Mouse (Mus musculus): ENCODE data around the gene Actr8. TPM values are rescaled to one million over a fixed set of nuclear protein-coding genes. Genes with fewer than 3 reads are reported as not detected.

The Actr8 gene
- polyA plus RNA-seq, 1 experiment from 2014 or later: 82.8 TPM

- ATAC-seq (ENCODE audit: insufficient read depth, low FRiP score, low TSS enrichment): no peak
- H3K36me3 ChIP-seq (ENCODE audit: control insufficient read depth, insufficient read depth, low read length): no peaks in the 10 kb centered on the region
- 8% methylated on average over 54 of the region's 54 CpGs for WGBS
These were observed 30.8 kb downstream of the Actr8 start, which contains the start of the genes Il17rb and Chdh for GRCm38 (mm10) chr14:30008733-30009575. Gene Il17rb, minus strand, starts transcription at chr14:30008896. Gene Chdh, plus strand, starts transcription at chr14:30009023.

DNA sequence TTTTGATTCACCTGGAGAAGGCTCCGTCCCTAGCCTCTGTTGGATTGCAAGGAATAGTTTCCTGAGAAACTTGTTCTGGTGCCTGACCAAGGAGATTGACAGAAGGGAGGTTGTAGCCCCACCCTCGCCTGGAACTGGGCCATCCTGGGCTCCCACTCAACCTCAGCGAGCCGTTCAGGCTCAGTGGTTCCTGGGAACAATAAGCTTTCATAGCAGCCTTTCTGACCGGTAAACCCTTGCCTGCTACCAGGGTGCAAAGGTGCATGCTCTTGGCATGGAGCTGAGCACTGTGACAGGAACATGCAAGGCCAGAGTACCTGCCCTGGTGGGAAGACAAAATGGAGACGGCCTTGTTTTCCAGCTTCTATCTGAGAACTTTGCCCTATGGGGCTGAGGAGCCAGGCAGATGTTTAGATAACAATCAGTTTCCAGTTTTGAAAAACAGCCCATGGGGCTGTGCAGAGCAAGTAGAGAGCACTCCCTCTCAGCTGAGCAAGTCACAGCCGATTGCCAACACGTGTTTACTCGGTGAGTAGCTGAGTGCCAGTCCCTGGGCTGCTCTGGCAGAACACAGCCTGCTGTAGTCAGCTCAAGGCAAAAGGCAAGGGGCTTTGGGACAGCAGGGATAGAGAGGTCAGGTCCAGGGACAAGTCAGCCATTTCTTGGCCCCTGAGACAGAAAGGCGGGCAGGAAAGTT lies 31.9 kb downstream of the Actr8 start:
- WGBS: 84% methylated on average over 10 of the region's 10 CpGs
- no peak for DNase-seq (ENCODE audit: low spot score)

More at GRCm38 (mm10) chr14:30008733-30009575, 30.8 kb downstream of the Actr8 start, which contains the start of the genes Il17rb and Chdh:
- Histone ChIP-seq H3K9ac (ENCODE audit: low read length) (peak within 1 kb of the TSS; percentile 28), H3K27ac (ENCODE audit: low read depth, low read length) (no peak within 1 kb of the TSS), H3K4me1 (ENCODE audit: control insufficient read depth, insufficient read depth, low read length) (peaks cover 6% of the 10 kb centered on the region; the same call in 1 of the 2 replicates), H3K9me3 (ENCODE audit: control insufficient read depth, low read length) (no peaks in the 10 kb centered on the region), H3K27me3 (ENCODE audit: control insufficient read depth, insufficient read depth, low read length) (peaks cover 10% of the 10 kb centered on the region; the same call in 1 of the 2 replicates), H3K4me3 (ENCODE audit: low read depth, low read length) (peak within 1 kb of the TSS; percentile 34), H3K4me2 (ENCODE audit: low read depth) (peak within 1 kb of the TSS; percentile 80)
- DNase-seq (ENCODE audit: low spot score): peak; percentile 48

DNA sequence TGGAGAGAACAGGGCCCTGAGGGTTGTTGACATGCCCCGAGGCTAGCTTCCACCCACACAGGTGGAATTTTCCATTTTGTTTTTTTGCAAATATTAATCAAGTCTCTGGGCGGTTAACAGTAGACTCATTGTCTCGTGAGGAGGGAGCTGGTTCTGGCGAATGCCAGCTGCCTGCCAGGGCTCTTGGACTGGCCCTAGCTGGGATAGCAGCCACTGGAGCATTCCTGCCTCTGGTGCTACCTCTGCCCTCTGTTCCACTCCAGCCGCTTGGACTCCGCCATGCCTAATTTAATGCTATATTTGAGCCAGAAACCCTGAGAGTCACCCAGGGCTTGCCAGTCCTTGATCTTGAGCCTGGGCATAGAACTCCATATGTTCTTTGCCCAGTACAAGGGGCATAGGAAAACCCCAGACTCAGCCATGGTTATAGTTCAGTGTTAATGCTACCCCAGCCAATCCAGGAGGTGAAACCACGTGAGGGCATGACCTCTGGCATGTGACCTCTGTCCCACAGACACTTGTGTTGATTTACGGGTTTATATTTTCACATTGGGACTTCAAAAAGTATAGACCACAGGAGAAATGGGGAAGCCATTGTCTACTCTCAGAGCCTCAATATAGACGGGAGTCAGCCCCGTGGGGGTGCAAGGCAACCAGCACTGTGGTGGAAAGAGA lies 33.9 kb downstream of the Actr8 start:
- peaks cover 6% of the 10 kb centered on the region; the same call in 1 of the 2 replicates for H3K4me1 ChIP-seq (ENCODE audit: control insufficient read depth, insufficient read depth, low read length)

More for the DNA sequence above, 31.9 kb downstream of the Actr8 start:
- peaks cover 10% of the 10 kb centered on the region; the same call in 1 of the 2 replicates for H3K27me3 ChIP-seq (ENCODE audit: control insufficient read depth, insufficient read depth, low read length)
- no peak overlapping the region for H3K4me3 ChIP-seq (ENCODE audit: low read depth, low read length)
- H3K4me2 ChIP-seq (ENCODE audit: low read depth): no peak overlapping the region
- H3K36me3 ChIP-seq (ENCODE audit: control insufficient read depth, insufficient read depth, low read length): no peaks in the 10 kb centered on the region
- H3K9me3 ChIP-seq (ENCODE audit: control insufficient read depth, low read length): no peaks in the 10 kb centered on the region
- ATAC-seq (ENCODE audit: insufficient read depth, low FRiP score, low TSS enrichment): no peak
- no peak overlapping the region for H3K9ac ChIP-seq (ENCODE audit: low read length)
- peaks cover 6% of the 10 kb centered on the region; the same call in 1 of the 2 replicates for H3K4me1 ChIP-seq (ENCODE audit: control insufficient read depth, insufficient read depth, low read length)
- H3K27ac ChIP-seq (ENCODE audit: low read depth, low read length): no peak overlapping the region

DNA sequence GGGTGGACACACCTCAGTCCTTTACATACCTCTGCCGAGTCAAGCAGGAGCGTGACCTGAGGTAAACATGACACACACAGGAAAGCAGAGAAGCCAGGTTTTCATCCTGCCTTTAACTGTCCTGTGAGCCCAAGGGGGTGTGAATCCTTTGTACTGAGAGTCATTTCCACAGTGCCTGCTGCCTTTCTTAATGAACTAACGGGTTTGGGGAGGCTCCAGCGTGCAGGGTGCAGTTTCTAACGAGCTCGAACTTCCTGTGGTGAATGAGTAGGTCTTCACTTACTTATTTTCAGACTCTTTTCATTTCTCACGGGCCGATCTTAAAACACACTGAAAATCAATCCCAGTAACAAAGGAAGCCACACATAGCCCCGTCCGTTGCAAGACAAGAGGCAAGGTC lies 36.4 kb downstream of the Actr8 start:
- Histone ChIP-seq H3K9ac (ENCODE audit: low read length) (no peak overlapping the region), H3K4me3 (ENCODE audit: low read depth, low read length) (no peak overlapping the region), H3K4me2 (ENCODE audit: low read depth) (no peak overlapping the region), H3K9me3 (ENCODE audit: control insufficient read depth, low read length) (no peaks in the 10 kb centered on the region), H3K4me1 (ENCODE audit: control insufficient read depth, insufficient read depth, low read length) (no peaks in the 10 kb centered on the region), H3K36me3 (ENCODE audit: control insufficient read depth, insufficient read depth, low read length) (no peaks in the 10 kb centered on the region), H3K27ac (ENCODE audit: low read depth, low read length) (no peak overlapping the region), H3K27me3 (ENCODE audit: control insufficient read depth, insufficient read depth, low read length) (peaks cover 2% of the 10 kb centered on the region; the same call in 1 of the 2 replicates)
- ATAC-seq (ENCODE audit: insufficient read depth, low FRiP score, low TSS enrichment): no peak
- 63% methylated on average over 10 of the region's 10 CpGs for WGBS
- DNase-seq (ENCODE audit: low spot score): no peak

More for the DNA sequence above, 33.9 kb downstream of the Actr8 start:
- Histone ChIP-seq H3K36me3 (ENCODE audit: control insufficient read depth, insufficient read depth, low read length) (no peaks in the 10 kb centered on the region), H3K4me3 (ENCODE audit: low read depth, low read length) (no peak overlapping the region), H3K4me2 (ENCODE audit: low read depth) (no peak overlapping the region), H3K27me3 (ENCODE audit: control insufficient read depth, insufficient read depth, low read length) (peaks cover 10% of the 10 kb centered on the region; the same call in 1 of the 2 replicates), H3K9ac (ENCODE audit: low read length) (no peak overlapping the region), H3K27ac (ENCODE audit: low read depth, low read length) (no peak overlapping the region), H3K9me3 (ENCODE audit: control insufficient read depth, low read length) (no peaks in the 10 kb centered on the region)
- WGBS: 82% methylated on average over 10 of the region's 10 CpGs
- DNase-seq (ENCODE audit: low spot score) (no peak), ATAC-seq (ENCODE audit: insufficient read depth, low FRiP score, low TSS enrichment) (no peak)

DNA sequence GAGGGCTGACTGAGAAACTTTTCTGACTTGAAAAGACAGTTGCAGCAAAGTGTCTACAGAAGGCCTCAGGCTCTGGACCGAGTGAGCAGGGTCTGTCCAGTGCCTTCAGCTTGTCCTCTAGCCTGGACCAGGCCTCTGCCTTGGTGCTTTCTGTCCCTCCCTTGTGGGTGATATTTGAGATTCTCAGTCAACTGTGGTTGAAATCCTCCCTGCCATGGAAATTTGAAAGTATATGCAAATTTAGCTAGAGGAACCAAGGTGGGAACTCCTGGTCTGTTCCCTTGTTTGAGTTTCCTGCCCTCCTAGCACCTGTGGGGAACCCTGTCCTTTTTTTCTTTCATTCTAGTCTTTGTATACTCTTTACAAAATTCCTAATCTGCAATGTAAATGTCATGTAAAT lies 36.9 kb downstream of the Actr8 start:
- H3K4me1 ChIP-seq (ENCODE audit: control insufficient read depth, insufficient read depth, low read length): no peaks in the 10 kb centered on the region
- no peak for ATAC-seq (ENCODE audit: insufficient read depth, low FRiP score, low TSS enrichment)
- no peak for DNase-seq (ENCODE audit: low spot score)

DNA sequence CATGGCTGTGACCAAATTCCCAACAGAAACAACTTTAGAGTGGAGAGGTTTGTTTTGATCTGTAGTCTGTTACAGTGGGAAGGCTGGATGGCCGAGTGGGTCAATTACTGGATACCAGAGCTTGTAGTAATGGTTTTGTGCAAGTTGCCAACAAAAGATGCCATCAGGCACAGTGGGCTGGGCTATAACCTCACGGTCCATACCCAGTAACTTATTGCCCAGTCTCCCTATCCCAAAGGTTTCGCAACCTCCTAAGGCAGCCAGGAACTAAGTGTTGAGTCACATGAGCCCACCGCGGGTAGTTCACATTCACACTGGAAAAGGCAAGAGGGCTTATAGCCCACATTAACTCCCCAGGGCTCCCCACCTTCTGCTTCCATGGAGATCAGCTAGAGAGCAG lies 38.5 kb downstream of the Actr8 start:
- ATAC-seq (ENCODE audit: insufficient read depth, low FRiP score, low TSS enrichment): no peak
- no peaks in the 10 kb centered on the region for H3K36me3 ChIP-seq (ENCODE audit: control insufficient read depth, insufficient read depth, low read length)
- no peak overlapping the region for H3K4me3 ChIP-seq (ENCODE audit: low read depth, low read length)
- H3K27me3 ChIP-seq (ENCODE audit: control insufficient read depth, insufficient read depth, low read length): no peaks in the 10 kb centered on the region
- no peak for DNase-seq (ENCODE audit: low spot score)
- no peak overlapping the region for H3K4me2 ChIP-seq (ENCODE audit: low read depth)
- 93% methylated on average over 5 of the region's 5 CpGs for WGBS
- H3K9me3 ChIP-seq (ENCODE audit: control insufficient read depth, low read length): no peaks in the 10 kb centered on the region
- no peaks in the 10 kb centered on the region for H3K4me1 ChIP-seq (ENCODE audit: control insufficient read depth, insufficient read depth, low read length)
- no peak overlapping the region for H3K9ac ChIP-seq (ENCODE audit: low read length)
- no peak overlapping the region for H3K27ac ChIP-seq (ENCODE audit: low read depth, low read length)

More for the DNA sequence above, 36.9 kb downstream of the Actr8 start:
- H3K27me3 ChIP-seq (ENCODE audit: control insufficient read depth, insufficient read depth, low read length): no peaks in the 10 kb centered on the region
- no peak overlapping the region for H3K9ac ChIP-seq (ENCODE audit: low read length)
- no peak overlapping the region for H3K4me3 ChIP-seq (ENCODE audit: low read depth, low read length)
- H3K4me2 ChIP-seq (ENCODE audit: low read depth): no peak overlapping the region
- 61% methylated on average over 1 of the region's 1 CpGs for WGBS
- H3K27ac ChIP-seq (ENCODE audit: low read depth, low read length): no peak overlapping the region
- H3K36me3 ChIP-seq (ENCODE audit: control insufficient read depth, insufficient read depth, low read length): no peaks in the 10 kb centered on the region
- H3K9me3 ChIP-seq (ENCODE audit: control insufficient read depth, low read length): no peaks in the 10 kb centered on the region

- H3K36me3 ChIP-seq (ENCODE audit: control insufficient read depth, insufficient read depth, low read length): no peaks in the 10 kb centered on the region
- H3K27ac ChIP-seq (ENCODE audit: low read depth, low read length): no peak overlapping the region
- ATAC-seq (ENCODE audit: insufficient read depth, low FRiP score, low TSS enrichment): no peak
- H3K4me1 ChIP-seq (ENCODE audit: control insufficient read depth, insufficient read depth, low read length): no peaks in the 10 kb centered on the region
- no peak overlapping the region for H3K4me2 ChIP-seq (ENCODE audit: low read depth)
- H3K4me3 ChIP-seq (ENCODE audit: low read depth, low read length): no peak overlapping the region
- no peaks in the 10 kb centered on the region for H3K27me3 ChIP-seq (ENCODE audit: control insufficient read depth, insufficient read depth, low read length)
- H3K9ac ChIP-seq (ENCODE audit: low read length): no peak overlapping the region
- DNase-seq (ENCODE audit: low spot score): no peak
- no peaks in the 10 kb centered on the region for H3K9me3 ChIP-seq (ENCODE audit: control insufficient read depth, low read length)
- WGBS: 91% methylated on average over 8 of the region's 8 CpGs
These were observed 39.8 kb downstream of the Actr8 start for GRCm38 (mm10) chr14:30017794-30018462.

DNA sequence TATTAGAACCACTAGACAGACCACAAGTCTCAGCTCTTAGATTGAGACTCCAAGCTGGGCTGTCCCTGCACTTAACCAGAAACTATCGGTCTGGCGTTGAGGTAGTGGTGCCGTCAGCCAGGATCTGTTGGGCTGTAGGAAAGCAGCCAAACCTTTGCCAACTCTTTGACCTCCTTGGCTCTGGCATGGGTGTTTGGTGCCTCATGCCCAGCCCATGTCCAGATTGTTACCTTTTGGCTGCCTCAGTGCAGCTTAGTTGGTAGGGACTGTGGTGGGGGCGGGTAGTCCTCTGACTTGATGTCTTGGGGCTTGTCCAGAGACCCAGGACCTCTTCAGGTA lies 40.3 kb downstream of the Actr8 start:
- H3K9me3 ChIP-seq (ENCODE audit: control insufficient read depth, low read length): no peaks in the 10 kb centered on the region
- no peak for DNase-seq (ENCODE audit: low spot score)
- H3K4me1 ChIP-seq (ENCODE audit: control insufficient read depth, insufficient read depth, low read length): no peaks in the 10 kb centered on the region
- H3K9ac ChIP-seq (ENCODE audit: low read length): no peak overlapping the region
- H3K4me2 ChIP-seq (ENCODE audit: low read depth): no peak overlapping the region
- no peak overlapping the region for H3K27ac ChIP-seq (ENCODE audit: low read depth, low read length)
- no peak for ATAC-seq (ENCODE audit: insufficient read depth, low FRiP score, low TSS enrichment)
- H3K36me3 ChIP-seq (ENCODE audit: control insufficient read depth, insufficient read depth, low read length): no peaks in the 10 kb centered on the region
- WGBS: 95% methylated on average over 4 of the region's 4 CpGs
- no peak overlapping the region for H3K4me3 ChIP-seq (ENCODE audit: low read depth, low read length)
- H3K27me3 ChIP-seq (ENCODE audit: control insufficient read depth, insufficient read depth, low read length): no peaks in the 10 kb centered on the region

Data from neural tube, embryonic 11.5 days (tissue).